Mouse (Mus musculus) ES-E14 (cell line): Measurements from ENCODE around the gene Rora. TPM values are rescaled to one million over a fixed set of nuclear protein-coding genes. Genes with fewer than 3 reads are reported as not detected.

ENCODE experiments used
- DNase-seq: peaks from one replicate; pipeline ENCODE4 v3.0.0-alpha.2; 2013; ENCODE audit warnings: low read depth, low spot score
- H3K27ac ChIP-seq: 2 replicates; pipeline ENCODE4 v1.5.1; 2012; ENCODE audit warnings: low read depth, mild to moderate bottlenecking, low read length, moderate library complexity, mixed read lengths; ENCODE audit not compliant: poor library complexity, insufficient read depth, severe bottlenecking
- H3K36me3 ChIP-seq: 2 replicates; pipeline ENCODE4 v1.6.1; 2012; ENCODE audit warnings: mild to moderate bottlenecking, low read length, moderate library complexity, mixed read lengths; ENCODE audit not compliant: control insufficient read depth, poor library complexity, insufficient read depth, severe bottlenecking
- H3K4me1 ChIP-seq, 2 experiments: fragments of 150-350 bp in 1 of 2; sonication (generic) in 1 of 2; 2 replicates each; pipeline ENCODE4 v1.6.1; 2012; ENCODE audit warnings: low read length in 2 of 2, mild to moderate bottlenecking in 1 of 2, mixed read lengths in 1 of 2; ENCODE audit not compliant: control insufficient read depth in 2 of 2, insufficient read depth in 2 of 2, poor library complexity in 1 of 2
- H3K4me3 ChIP-seq, 2 experiments: fragments of 150-350 bp in 1 of 2; sonication (generic) in 1 of 2; 2 replicates each; pipeline ENCODE4 v1.5.1; 2012; ENCODE audit warnings: low read length in 2 of 2, low read depth in 1 of 2, mild to moderate bottlenecking in 1 of 2, mixed read lengths in 1 of 2; ENCODE audit not compliant: insufficient read depth in 1 of 2, poor library complexity in 1 of 2, severe bottlenecking in 1 of 2
- H3K9ac ChIP-seq: 2 replicates; pipeline ENCODE4 v1.6.1; 2012; ENCODE audit warnings: low read depth, mild to moderate bottlenecking, low read length, mixed read lengths; ENCODE audit not compliant: poor library complexity, insufficient read depth, severe bottlenecking
- H3K9me3 ChIP-seq: fragments of 150-350 bp; sonication (generic); 2 replicates; pipeline ENCODE4 v1.6.1; 2012; ENCODE audit warnings: low read depth, mild to moderate bottlenecking, low read length; ENCODE audit not compliant: control insufficient read depth, insufficient read depth
- CHD2 ChIP-seq: IDR thresholded peaks from 2 replicates; pipeline ENCODE4 v1.6.1; 2014; ENCODE audit warnings: mild to moderate bottlenecking, low read depth, low read length, inconsistent platforms
- HCFC1 ChIP-seq: IDR thresholded peaks from 2 replicates; pipeline ENCODE4 v1.6.1; 2012; ENCODE audit warnings: low read length, inconsistent platforms, borderline replicate concordance; ENCODE audit not compliant: insufficient read depth
- MAFK ChIP-seq: IDR thresholded peaks from 2 replicates; pipeline ENCODE4 v1.6.1; 2014; ENCODE audit warnings: mild to moderate bottlenecking, low read depth, low read length, inconsistent platforms; ENCODE audit not compliant: insufficient read depth
- ZC3H11A ChIP-seq: IDR thresholded peaks from 2 replicates; pipeline ENCODE4 v1.6.1; 2012; ENCODE audit warnings: low read depth, mild to moderate bottlenecking, inconsistent platforms, low read length, borderline replicate concordance
- ZNF384 ChIP-seq: IDR thresholded peaks from 2 replicates; pipeline ENCODE4 v1.6.1; 2012; ENCODE audit warnings: low read depth, low read length, inconsistent platforms
- in situ Hi-C, 2 experiments: fragments of 600-800 bp; cut with MboI; formaldehyde crosslinking; loops; one replicate each; pipeline ENCODE4 v1.15.1; 2025; ENCODE audit warnings: low sequenced_read_pairs in 2 of 2, inconsistent platforms in 1 of 2; ENCODE audit not compliant: unreplicated experiment in 2 of 2
- total RNA-seq: library from RNA; depleted of rRNA; stranded (reverse); fragments of 300-350 nt; gene quantifications from 2 replicates; pipeline ENCODE4 v1.2.3, GENCODE M21; 2012

The Rora gene
- total RNA-seq, 1 experiment: 2.1 TPM

DNA sequence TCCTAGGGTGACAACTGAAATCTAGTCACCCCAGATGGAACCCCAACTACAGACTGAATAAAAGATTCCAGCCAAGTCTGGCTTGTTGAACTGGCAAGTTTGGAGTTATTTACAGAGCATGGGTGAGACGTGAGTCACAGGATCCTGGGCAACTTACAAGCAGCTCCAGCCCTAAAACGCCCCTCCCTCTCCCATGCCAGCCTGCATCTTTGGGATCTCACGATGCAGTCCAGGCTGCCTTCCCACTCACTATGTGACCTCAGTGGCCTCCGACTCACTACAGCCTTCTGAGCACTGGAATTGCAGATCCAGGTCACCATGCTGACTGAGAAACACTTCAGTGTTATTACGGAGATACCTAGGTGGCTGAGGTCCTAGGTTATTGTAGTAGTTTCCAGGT is 129.0 kb downstream of the Rora start:
- no peak for DNase-seq
- Histone ChIP-seq H3K9me3 (no peaks in the 10 kb centered on the region), H3K27ac (no peak overlapping the region), H3K4me1 (peaks cover 2 to 5% of the 10 kb centered on the region in 2 experiments; a peak in 3 of 4 replicates), H3K36me3 (no peaks in the 10 kb centered on the region), H3K9ac (no peak overlapping the region), H3K4me3 (no peak overlapping the region)
- TF ChIP-seq HCFC1 (no peak), ZC3H11A (no peak), ZNF384 (no peak), CHD2 (no peak), MAFK (no peak)
- in situ Hi-C loops: no loop called here

DNA sequence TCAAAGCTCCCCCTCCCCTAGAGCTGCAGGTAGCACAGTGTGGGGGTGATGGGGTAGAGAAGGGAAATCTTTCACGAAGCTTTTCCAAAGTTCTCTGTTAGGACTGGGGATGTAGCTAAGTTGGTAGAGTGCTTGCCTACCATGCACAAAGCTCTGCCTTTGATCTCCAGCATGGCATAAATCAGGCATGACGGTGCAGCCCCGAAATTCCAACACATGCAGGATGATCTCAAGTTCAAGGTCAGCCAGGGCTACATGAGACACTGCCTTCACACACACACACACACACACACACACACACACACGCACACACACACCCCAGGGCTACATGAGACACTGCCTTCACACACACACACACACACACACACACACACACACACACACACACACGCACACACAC is 129.7 kb downstream of the Rora start:
- Histone ChIP-seq H3K27ac (no peak overlapping the region), H3K9me3 (no peaks in the 10 kb centered on the region), H3K4me1 (peaks cover 0 to under 1% of the 10 kb centered on the region in 2 experiments; a peak in 1 of 4 replicates), H3K36me3 (no peaks in the 10 kb centered on the region), H3K9ac (no peak overlapping the region), H3K4me3 (no peak overlapping the region)
- DNase-seq: no peak
- in situ Hi-C loops: no loop called here
- no peak for TF ChIP-seq ZC3H11A
- TF ChIP-seq MAFK: no peak
- no peak for TF ChIP-seq HCFC1
- TF ChIP-seq ZNF384: no peak
- TF ChIP-seq CHD2: no peak

DNA sequence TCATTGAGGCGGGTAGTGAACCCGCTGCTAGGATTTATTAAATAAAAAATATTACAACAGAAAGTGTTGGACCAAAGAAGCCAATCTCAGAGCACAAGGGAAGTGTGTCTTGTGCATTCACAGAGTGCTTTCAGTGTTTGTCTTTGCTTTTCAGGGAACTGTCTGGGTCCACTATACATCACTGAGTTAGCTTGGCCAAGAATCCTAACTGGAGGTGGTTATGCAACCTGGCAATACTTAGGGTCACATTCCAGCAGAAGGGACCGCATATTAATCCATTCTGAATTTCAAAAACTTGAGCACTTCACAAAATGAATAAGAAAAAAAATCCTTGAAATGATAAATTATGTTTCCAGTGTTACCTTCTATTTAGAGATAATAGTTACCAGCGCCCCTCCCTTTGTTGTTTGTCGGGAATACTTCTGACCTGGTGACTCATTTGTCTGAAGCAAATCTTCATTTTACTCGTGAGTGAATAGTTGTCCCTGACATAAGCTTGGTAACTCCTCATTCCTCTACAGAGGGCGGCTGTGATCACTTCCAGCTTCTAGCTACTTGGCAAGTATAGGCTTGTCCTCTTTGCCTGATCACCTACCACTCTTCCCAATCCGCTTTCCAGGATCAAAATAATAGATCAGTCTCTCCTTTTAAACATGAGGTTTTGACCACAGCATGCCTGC is 133.2 kb downstream of the Rora start:
- no peak overlapping the region for H3K9ac ChIP-seq
- no peaks in the 10 kb centered on the region for H3K36me3 ChIP-seq
- in situ Hi-C loops: no loop called here
- H3K4me1 ChIP-seq: no peaks in the 10 kb centered on the region; a peak in 1 of 4 replicates
- no peaks in the 10 kb centered on the region for H3K9me3 ChIP-seq
- no peak for DNase-seq
- no peak overlapping the region for H3K27ac ChIP-seq
- H3K4me3 ChIP-seq: no peak overlapping the region
- TF ChIP-seq CHD2 (no peak), HCFC1 (no peak), ZC3H11A (no peak), ZNF384 (no peak), MAFK (no peak)

DNA sequence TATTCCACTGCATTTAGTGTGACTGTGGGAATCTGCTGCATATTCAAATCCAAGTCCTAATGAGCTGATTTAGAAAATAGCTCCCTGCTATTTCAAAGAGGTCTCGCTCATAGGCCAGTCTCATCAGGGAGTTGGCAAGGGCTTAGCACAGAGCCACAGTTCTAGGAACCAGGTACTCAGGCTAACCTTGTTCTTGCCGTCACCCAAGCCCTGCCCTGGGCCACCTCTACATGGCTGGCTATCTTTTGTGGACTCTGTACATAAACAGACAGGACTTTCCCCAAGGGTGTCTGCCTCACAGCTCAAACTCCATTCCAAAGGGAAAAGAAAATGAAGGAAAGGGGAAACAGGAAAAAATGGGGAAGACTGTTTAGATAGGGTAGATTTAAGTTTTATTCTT is 134.1 kb downstream of the Rora start:
- H3K9me3 ChIP-seq: no peaks in the 10 kb centered on the region

DNA sequence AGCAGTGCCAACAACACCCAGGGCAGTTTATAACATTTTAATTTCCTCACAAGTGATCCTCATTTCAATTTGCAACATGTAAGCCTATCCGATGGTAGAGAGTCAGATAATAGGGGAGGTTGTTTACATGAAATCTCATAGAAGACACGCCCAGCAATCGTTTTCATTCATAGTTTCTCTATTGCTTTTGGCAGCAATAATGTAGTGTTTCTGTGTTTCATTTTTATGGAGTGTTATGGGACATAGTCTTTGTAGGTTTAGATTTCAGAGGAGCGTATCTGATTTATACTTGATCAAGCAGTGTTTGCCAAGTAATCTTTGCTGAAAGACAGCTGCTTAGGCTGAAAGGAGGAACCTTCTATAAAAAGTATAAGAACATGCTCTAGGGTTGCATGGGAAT is 137.3 kb downstream of the Rora start:
- H3K36me3 ChIP-seq: no peaks in the 10 kb centered on the region
- H3K9ac ChIP-seq: no peak overlapping the region
- H3K27ac ChIP-seq: no peak overlapping the region
- TF ChIP-seq HCFC1 (no peak), CHD2 (no peak), ZC3H11A (no peak), ZNF384 (no peak), MAFK (no peak)
- no peak for DNase-seq
- no peak overlapping the region for H3K4me3 ChIP-seq
- H3K9me3 ChIP-seq: no peaks in the 10 kb centered on the region
- in situ Hi-C loops: no loop called here
- peaks cover 0 to 4% of the 10 kb centered on the region in 2 experiments; a peak in 2 of 4 replicates for H3K4me1 ChIP-seq

More for the DNA sequence above, 134.1 kb downstream of the Rora start:
- no peaks in the 10 kb centered on the region for H3K36me3 ChIP-seq
- TF ChIP-seq CHD2 (no peak), ZC3H11A (no peak), HCFC1 (no peak), MAFK (no peak), ZNF384 (no peak)
- peaks cover 0 to 4% of the 10 kb centered on the region in 2 experiments; a peak in 3 of 4 replicates for H3K4me1 ChIP-seq
- no peak overlapping the region for H3K4me3 ChIP-seq
- no peak for DNase-seq
- in situ Hi-C loops: no loop called here
- H3K27ac ChIP-seq: no peak overlapping the region
- H3K9ac ChIP-seq: no peak overlapping the region
